Mouse (Mus musculus): ENCODE data around the gene Nptx1. TPM values are rescaled to one million over a fixed set of nuclear protein-coding genes. Genes with fewer than 3 reads are reported as not detected.

The Nptx1 gene
- not detected in 4 replicates for total RNA-seq (2023; ENCODE audit: inconsistent age)

DNA sequence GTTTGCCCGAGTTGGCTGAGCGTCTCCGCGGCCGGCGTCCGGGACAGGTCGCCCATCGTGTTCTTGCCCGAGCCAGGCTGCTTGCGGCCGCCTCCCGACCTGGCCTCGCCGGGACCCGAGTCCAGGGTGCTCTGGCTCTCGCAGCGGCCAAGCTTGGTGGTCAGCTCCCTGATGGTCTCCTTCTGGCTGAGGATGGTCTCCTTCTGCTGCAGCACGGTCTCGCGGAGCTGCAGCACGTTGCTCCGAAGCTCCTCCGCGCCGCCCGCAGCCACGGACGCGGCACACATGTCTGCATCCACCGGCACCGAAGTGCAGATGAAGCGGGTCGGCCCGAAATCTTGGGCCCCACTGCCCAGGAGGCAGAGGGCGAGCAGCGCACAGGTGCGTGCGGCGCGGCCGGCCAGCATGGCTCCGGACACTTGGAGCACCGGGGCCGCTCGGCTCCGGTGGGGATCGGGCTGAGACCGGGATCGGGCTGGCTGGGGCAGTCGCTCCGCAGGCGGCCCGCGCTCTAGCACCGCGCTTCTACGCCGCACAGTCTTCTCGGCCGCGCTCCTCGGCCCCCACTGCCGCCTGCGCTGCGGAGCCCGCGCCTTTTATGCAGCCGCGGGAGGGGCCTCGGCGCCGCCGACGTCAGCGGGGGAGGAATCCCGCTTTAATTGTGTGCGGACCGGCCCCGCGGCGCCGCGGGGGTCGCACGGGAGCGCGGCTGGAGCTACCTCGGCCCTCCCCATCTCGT, at the start of gene Nptx1:
Gene Nptx1 (minus strand): TSS at position 571 of the 739 bp plus-strand sequence.

DNA sequence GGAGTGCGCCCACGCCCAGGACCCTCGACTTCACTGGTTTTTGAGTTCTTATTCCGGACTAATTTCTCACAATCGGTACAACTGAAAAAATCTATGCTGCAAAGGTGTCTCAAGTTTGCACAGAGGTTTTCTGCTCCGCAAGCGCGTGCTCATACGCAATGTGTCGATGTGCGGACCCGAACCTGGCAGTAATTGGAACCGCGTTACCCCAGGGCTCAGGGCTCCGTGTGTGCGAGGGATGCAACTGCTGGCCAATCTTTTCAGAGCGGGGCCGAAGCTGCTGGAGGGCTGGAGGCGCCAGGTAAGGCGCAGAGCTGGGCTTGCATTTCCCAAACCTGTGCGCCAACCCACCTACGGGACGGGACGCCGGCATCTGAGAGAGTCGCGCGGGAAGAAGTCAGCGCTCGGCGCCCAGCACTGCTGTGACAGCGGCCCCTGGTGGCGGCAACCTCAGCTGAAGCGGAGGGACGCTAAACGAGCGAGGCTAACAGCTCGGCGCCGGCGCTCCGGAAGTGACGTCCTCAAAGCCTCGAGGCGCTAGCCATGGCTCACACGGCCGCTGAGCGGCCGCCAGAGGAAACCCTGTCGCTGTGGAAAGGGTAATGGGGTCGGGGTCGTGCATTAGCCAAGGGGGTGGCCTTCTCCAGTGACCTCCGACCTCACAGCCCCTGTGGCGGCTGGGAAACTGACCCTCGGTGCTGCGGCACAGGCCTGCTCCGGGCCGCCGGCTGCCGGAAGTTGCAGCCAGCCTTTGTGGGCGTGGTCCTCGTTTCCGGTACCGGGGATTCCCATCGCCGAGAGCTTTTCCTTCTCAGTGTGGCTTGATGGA, 56.5 kb downstream of the Nptx1 start, which contains the start of gene Endov:
Gene Endov (plus strand): TSS at position 487 of the 829 bp plus-strand sequence.

Other genes starting within 250 kb of the Nptx1 start
- gene Eif4a3, start 247.7 kb downstream of the Nptx1 start, total RNA-seq (2023; ENCODE audit: inconsistent age): 211 to 223 TPM (median 221 TPM) in 4 replicates
- not detected in 4 replicates for gene Card14, start 240.0 kb downstream of the Nptx1 start, total RNA-seq (2023; ENCODE audit: inconsistent age)
- 21.0 to 28.6 TPM (median 23.3 TPM) in 4 replicates for gene Sgsh, start 192.2 kb downstream of the Nptx1 start, total RNA-seq (2023; ENCODE audit: inconsistent age)
- 23.6 to 27.8 TPM (median 25.3 TPM) in 4 replicates for gene Slc26a11, start 192.2 kb downstream of the Nptx1 start, total RNA-seq (2023; ENCODE audit: inconsistent age)
- 89.1 to 147 TPM (median 110 TPM) in 4 replicates for gene Rnf213, start 154.7 kb downstream of the Nptx1 start, total RNA-seq (2023; ENCODE audit: inconsistent age)
- gene Endov, start 56.4 kb downstream of the Nptx1 start, total RNA-seq (2023; ENCODE audit: inconsistent age): 31.8 to 33.2 TPM (median 32.6 TPM) in 4 replicates
- 55.1 to 68.5 TPM (median 62.1 TPM) in 4 replicates for gene Rptor, start 55.2 kb upstream of the Nptx1 start, total RNA-seq (2023; ENCODE audit: inconsistent age)